Mouse (Mus musculus) skeletal muscle tissue, adult 2 months (tissue): ENCODE measurements around the gene Pde4dip.
A peak's percentile ranks its signal among the peaks of the same experiment; 100 is the strongest.

Experiments used
- DNase-seq: peaks from one replicate; pipeline ENCODE4 v3.0.0-alpha.2; 2012; ENCODE audit warnings: low read depth, low spot score

The Pde4dip gene

DNA sequence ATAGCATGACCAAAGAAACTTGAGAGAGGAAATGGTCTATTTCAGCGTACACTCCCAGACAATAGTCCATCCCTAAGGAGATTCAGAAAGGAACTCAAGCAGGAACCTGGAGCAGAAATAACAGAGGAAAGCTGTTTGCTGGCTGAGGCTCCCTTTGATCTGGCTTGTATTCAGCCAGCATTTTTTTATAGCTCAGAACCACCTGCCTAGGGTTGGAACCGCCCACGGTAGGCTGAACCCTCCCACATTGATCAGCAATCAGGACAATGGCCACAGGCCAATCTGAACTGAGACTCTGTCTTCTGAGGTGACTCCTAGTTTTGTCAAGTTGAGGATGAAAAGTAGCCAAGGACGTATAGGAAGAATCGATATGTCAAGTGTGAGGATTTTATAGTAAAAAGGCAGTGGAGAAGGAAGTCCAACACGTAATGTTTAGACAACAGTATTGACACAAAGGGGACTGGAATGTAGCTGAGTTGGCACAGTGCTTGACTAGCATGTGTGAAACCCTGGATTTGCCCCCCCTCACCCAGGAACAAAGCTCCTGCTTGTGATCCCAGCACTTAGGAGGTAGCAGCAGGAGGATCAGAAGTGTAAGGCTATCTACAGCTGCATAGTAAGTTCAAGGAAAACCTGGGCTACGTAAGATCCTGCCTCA, 44.2 kb downstream of the Pde4dip start:
- no peak for DNase-seq

DNA sequence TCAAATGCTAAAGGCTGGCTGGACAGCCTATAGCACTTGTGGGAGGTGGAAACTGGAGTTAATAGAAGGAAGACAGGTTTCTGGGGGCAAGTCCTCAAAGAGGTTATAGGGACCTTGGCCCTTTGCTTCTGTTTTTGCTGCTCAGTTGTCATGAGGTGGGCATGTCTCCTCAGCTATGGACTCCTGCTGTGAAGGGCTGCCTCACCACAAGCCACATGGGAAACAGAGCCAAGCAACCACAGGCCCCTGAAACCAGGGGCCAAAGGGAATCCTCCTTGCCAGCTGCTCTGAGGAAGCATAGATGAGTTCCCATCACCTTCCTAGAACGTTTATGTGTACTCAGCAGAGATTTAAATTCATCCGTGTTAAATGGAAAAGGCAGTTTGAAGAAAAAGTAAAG, 45.9 kb downstream of the Pde4dip start:
- no peak for DNase-seq

DNA sequence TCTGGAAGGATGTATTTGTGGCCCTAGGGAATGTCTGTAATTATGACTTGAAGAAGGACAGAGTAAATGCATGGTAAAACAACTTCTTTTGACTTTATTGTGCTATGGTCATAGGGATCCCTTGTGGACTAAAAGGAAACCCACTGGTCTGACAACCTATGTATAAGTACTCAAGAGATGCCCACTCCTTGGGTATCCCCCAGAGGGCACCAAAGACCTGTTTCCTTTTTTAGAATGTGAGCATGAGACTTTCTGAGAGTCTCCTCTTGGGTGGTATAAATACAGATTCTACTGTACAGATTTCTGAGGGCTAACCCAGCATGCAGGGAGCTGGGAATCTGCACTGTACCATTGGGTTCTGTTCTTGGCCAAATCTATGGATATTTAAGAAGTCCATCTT, 48.1 kb downstream of the Pde4dip start:
- no peak for DNase-seq

DNA sequence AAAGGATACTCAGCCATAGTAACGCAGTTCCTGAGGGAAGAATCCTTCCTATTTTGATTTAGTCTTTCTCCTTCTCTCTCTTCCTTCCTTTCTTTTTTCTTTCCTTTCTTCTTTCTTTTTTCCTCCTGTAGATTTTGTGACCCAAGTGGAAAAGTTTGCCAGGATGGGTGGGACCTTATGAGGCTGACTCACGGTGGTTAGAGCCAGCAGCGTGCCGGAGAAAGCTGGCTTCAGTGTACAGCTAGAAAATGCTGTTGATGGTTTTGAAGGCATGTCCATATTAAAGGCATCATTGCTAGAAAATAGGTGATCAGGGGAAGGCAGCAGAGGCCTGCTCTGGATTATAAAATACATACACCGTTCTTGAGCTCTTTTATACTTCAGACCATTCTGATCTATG, 52.6 kb downstream of the Pde4dip start:
- DNase-seq = no peak

DNA sequence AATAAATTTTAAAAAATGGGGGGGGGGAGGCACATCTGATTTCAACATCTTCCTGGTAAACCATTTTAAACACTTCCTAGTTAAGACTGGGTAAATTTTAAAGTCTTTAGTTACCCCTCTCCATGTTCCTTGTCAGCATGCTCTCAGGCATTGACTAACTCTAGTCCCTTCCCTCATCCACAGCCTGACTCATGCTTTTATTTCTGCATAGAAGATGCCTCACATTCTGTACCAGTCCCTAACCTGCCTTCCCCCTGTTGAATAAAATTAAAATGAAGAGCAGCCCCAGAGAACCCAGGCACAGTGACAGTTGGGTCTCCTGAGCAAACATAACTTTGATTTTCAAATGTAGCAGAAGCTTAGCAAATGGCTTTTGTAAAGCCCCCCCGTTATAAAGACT, 53.9 kb downstream of the Pde4dip start:
- no peak for DNase-seq

DNA sequence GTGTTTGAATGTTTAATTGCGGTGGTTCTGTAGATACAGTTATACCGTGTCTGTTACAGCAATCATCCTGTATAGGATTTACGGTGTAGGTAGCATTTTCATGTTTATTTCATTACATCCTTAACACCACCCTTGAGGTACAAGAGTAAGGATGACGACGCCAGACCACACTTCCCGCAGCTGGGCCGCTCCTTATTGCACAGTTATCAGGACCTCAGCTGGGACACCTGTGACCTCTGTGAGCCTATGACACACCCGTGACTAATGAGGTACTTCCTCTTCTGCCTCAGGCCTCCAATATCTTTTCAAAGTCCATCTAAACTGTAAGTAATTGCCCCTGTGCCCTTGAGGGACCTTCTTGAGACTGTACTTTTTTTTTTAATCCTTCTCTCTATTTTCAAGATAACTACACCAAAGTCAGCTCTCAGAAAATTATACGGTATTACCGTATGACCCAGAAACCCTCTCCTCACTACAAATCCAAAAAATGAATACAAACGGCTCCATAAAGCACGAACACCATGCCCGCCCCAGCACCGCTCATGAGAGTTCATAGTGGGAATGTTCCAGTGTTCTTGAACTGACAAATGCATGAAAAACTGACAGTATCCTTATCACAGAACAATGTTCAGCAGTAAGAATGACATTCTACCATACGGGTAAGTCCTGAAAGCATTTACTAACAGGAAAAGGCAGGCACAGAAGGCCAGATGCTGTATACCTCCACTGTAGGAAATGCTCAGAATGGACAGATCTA, 56.8 kb downstream of the Pde4dip start:
- DNase-seq = no peak

DNA sequence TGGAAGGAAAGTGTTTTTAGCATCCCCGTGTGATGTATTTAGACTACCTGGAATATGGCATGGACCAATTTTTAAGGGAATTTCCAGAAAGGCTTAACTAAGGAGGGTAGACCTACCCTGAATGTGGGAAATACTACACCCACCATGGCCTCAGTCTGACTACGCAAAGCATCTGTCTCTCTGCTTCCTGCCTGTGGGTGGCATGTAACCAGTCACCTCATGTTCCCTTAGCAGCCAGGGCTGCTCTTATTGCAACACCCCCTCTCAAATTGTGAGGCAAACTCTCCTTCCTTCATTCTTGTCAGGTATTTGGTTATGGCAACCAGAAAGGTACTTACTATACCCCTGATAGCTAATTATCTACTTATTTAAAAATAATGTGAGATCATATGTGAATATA, 57.9 kb downstream of the Pde4dip start:
- peak; percentile 60 for DNase-seq

DNA sequence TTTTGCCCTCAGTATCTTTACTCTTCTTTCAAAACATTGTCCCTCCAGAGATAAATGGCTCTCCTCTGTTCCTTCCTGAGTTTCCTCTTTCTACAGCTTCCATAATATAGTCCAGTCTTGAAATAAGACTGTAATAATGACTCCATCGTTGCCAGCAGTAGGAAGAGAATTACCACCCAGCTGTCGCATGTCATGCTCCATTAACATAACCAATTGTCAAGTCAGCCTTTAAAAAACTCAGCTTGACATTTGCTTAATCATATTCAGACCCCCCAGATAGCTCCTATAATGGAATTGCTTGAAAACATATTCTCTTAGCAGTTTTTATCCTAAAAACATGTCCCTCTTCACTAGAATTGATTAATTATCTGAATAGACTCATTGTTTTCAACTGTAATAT, 58.4 kb downstream of the Pde4dip start:
- no peak for DNase-seq

DNA sequence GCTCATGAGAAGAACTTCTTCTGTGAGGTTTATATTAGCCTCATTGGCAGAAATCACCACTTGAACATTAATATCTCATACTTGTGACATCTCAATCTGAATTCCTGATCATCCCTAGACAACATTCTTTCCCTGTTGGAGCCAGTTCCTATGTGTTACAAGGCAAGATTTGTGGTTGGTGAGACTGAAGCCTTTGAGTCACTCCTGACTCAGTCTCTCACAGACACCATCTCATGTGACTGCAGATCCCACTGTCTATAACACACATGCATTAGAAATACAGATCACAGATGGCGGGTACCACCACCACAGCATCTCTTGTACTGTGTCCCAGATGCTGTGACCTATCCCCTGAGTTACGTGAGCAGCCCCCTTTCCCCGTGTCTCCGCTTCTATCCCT, 60.2 kb downstream of the Pde4dip start:
- DNase-seq = no peak

DNA sequence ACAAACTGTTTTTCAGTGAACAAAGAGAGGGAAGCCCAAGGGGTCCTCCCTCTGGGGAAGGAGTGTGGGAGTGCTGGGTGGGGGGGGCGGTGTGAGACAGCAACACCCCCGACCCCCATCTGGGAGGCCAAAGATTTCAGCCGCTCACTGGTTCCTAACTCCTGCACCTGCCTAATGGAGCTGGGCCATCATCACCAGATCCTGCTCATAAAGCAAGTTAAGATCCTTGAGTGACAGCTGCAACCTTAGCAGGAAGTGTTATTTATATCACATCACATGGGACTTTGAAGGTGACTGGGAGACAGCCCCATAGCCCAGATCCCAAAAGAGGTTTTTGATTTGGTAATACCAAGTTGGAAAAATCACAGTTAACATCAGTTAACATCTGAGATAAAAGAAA, 63.3 kb downstream of the Pde4dip start:
- DNase-seq = peak; percentile 87

DNA sequence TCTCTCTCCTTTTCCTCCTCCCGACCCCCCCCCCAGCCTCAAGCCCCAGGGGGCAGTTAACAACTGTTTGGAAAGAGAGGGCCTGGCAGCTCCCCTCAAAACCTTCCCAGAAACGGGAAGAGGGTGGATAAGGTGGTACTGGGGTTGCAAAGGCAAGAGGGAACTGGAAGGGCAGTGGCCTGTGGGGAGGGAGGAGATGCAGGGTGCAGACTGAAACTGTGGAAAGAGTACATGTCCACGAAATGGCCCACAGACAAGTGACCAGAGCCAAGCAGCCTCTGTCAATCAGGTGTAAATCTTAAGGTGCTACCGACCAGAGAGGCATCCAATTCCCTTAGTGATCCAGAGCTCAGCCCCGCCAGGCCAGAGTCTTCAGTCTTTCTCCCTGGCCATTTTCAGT, 63.8 kb downstream of the Pde4dip start:
- DNase-seq = peak; percentile 85

DNA sequence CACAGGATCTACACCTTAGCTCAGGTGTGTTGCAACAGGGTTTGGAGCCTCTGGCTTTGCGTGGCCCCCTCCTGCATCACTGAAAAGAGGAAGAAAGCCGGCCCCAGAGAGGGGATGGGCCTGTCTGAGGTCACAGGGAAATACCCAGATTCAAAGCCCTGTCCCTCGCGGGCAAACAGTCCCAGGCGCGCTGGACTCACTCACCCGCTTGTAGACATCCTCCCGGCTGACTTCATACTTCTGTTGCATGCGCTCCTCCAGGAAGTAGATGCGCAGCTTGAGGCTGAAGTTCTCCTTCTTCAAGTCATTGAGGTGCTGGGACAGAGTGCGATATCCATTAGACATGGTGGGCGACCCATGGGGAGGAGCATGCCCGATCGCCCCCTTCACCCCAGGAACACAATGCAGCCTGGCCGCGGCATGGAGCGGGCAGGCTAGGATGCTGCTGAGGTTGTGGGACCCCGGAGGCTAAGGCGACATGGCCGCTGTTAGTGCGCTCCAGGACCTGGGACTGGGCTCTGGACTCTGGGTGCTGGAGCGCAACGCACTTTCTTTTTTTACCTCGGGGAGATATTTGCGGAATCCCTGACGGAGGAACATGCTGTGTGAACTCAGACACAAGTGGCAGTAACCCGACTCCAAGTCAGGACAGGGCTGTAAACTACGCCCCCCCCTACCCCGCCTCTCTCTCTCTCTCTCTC, 64.3 kb downstream of the Pde4dip start:
- peak; percentile 94 for DNase-seq

DNA sequence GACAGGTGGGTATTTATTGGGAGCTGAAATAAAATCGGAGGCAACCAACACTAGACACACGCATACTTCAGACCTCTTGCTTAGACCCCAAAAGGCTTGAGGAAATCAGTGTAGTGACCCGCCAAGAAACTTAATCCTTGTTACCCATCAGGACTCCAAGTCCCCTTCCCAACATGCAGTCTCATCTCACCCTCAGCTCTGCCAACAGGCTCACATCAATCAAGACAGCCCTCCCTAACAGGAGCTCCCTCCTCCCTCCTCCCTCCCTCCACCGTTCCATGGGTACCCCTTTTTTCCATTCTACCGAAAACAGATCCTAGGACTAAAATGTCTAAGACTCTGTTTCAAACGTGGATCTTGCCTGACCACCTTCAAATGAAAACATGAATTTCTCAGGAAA, 65.1 kb downstream of the Pde4dip start:
- DNase-seq = peak; percentile 90

DNA sequence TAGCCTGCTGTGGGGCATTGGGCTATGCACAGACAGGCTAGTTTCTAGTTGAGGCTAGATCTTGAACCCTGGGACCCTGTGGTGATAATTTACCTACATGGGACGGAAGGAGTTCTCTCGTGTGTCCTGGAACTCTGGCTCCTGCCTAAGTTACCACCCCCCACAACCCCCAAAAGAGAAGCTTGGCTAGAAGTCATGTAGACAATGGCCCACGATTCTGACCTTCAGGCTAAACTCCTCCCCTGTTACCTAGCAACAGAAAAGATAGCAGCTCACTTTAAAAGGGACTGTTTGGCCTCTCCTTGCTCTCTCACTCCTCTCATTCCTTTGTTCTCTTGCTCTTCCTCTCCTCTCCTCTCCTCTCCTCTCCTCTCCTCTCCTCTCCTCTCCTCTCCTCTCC, 69.5 kb downstream of the Pde4dip start:
- DNase-seq = no peak

DNA sequence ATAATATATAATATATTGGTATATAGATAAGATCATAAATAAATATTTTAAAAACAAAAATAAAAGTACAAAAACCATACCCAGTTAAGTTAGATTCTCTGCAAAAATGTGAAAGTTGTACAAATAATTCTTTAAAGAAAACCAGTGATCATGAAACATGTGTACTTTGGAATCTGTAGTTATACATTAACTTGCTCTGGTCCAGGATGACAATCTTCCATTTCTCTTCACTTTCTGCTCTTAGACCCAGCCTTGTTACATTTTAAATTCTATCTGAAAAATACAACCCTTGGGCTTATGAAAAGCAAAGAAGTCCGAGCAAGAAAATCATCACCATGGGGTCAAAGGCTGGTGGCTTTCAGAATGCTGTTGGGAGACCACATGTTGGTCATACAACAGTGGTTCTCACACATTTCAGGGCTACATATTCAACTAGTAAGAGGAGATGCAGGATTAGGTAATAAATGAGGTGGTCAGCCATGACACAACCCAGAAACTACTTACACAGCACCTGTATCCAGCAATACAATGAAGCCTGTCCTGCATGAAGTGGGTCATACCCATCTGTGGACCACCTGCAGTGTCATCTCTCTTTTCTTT, 70.0 kb downstream of the Pde4dip start:
- no peak for DNase-seq

DNA sequence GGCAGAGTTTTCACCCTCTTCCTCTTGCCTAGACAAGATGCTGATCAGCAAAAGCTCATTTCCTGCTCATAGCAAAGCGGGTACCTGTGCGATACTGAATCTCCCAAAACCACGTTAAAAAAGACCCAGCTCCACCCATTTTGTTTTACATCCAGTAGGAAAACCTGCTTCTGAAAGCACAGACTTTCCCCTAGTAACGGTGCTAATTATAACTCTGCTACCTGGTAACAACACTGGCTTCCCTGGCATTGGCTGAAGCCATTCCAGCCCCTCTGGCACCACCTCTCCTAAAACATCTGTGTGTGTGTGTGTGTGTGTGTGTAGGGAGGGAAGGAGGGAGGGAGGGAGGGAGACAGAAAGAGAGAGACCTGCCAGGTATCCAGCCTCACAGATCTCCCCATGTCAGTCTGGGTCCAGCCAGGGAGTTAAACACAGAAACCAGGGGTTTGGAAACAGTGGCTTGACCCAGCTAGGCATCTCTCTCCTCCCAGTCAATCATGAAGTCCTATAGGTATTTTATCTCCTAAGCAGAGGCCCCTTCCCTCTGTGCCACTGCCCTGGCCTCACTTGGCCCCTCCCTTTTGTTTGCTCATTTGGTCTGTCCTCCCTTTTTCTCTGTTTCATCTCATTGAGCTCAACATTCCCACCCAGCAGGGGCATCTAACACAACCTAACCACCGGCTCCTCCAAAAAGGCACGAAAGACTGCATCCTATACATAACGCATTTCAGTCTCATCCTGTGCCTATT, 76.7 kb downstream of the Pde4dip start:
- peak; percentile 78 for DNase-seq

DNA sequence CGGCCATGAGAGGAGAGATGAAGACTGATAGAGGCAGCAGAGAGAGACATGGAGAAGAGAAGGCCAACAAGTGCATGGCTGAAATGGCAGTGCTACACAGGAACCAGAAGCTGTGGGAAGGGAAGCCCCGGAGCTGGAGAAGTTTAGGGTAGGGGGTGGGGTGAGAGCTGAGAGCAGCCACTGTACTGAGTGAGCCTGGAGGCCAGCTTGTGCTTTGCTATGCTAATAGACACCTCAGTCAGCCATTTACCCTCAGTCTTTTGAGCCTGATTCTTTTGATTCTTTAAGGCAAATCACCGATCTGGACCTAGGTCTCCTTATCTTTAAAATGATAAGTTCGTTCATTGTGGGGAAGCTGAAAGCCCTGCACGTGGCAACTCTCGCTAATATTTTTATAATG, 77.3 kb downstream of the Pde4dip start:
- no peak for DNase-seq

DNA sequence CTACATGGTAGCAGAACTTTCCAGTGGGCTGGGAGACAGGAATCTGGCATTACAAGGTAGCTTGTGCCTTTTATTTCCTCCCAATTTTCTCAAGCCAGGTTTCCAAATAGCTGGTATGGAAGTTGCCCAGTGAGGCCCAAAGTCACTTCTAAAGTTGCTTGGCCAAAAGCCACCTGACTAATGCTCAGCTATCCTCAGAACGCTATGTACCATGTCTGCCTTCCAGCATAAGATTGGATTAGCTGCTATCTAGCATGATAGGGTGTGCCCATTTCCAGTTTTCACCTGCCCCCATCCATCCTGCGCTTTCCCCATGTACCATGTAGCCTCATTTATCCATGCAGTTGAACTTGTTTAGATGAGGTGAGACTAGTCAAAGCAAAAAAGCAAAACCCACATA, 78.2 kb downstream of the Pde4dip start:
- DNase-seq = peak; percentile 86

DNA sequence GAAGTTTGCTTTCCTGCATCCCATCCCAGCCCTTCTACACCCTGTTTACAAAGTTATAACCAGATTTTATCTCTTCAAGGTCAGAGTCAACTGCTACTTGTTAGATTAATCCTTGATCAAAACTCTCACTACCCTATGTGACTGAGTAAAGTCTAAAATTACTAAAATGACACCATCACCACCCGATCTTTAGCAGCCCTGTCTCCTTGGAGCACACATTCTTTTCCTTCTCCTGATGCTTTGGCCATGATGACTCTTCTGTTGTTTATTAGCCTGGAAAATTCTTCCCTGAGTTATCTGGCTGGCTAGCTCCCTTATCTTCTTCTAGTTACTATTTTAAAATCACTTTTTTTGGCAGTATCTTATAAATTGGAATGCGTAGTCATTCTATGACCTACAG, 82.9 kb downstream of the Pde4dip start:
- DNase-seq = no peak

DNA sequence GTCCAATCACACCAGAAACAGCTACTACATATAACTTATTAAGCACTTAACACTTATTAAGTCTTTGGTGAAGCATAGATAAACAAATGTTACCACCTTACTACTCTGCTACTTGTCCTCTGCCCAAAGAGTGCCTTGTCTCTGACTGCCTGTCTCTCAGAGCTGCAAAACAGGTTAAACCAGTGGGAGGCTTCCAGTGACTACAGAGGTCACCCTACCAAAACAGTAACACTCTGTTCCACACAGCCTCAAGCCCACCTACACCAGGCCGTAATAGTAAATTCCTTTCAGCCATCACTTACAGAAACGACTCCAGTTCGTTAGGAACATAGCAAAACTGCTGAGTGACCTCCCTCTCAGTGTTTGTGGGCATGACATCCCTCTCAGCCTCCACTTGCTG, 84.8 kb downstream of the Pde4dip start:
- no peak for DNase-seq

DNA sequence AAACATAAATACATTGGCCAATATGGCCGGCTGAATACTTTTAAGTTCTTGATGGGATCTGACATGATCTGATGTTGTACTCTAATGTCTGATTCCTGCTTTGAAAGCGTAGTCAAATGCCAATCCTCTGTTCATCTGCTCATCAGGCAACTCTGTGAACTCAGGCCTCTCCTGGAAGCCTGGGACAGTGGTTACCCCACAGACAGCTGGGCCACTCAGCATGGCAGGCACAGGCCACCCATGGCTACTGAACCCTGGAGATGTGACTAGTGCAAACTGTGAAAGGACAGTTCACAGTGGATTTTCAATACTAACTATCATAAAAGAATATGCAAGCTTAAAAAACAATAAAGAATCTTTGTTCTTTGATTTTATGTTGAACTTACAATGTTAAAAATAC, 85.6 kb downstream of the Pde4dip start:
- no peak for DNase-seq

DNA sequence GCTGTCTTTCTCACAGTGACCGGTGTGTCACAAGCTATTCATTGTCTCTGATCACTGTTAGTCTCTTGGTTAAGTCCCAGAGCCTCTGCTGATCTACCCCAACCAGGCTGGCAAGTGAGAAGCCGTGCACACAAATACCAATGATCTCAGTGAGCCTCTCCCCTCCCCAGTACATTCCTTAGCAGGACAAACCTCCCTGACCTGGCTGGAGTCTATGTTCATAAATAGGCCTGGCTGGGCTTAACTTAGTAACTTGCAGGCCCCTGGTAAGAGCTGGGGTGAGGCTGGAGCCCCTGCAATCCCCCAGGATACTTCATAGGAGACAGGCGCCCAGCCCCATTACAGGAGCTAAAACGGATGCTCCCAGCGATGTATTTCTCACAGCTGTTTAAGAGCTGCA, 86.2 kb downstream of the Pde4dip start:
- peak; percentile 85 for DNase-seq
